Mouse (Mus musculus) kidney, postnatal 10 days (tissue): ENCODE data around the gene Wdcp.
"Not testable (repeated sequence)": the region's sequence is repeated elsewhere in the genome, so short reads cannot be mapped to it uniquely, and the experiment has no call there.

Experiments used
- DNase-seq: peaks from one replicate; pipeline ENCODE4 v3.0.0; 2021; ENCODE audit warnings: mixed read lengths

Wdcp gene

GRCm38 (mm10) chr12:4871260-4871659 lies 28.2 kb downstream of the Wdcp start:
- DNase-seq: no peak

- no peak for DNase-seq
Observed at GRCm38 (mm10) chr12:4872273-4872672, 29.2 kb downstream of the Wdcp start.

- DNase-seq: no peak
Observed at GRCm38 (mm10) chr12:4872983-4873477, 29.9 kb downstream of the Wdcp start.

DNA sequence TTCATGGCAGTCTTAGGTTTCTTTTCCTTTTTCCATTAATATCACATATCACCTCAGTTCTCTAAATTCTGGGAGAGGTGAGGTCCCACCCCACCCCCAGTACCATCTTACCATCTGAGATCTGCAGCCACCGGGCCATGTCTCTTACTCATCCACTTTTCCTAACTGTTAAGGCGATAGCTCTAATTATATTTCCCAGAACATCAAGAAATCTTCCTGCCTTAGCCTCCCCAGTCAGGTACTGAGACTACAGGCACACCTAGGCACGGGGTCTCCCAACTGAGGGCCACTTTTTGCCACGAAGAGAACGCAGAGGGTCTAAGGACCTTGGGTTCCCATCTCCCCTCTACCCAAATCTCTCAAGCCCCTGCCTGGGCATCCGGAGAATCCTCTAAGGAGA lies 30.4 kb downstream of the Wdcp start:
- DNase-seq: no peak

DNA sequence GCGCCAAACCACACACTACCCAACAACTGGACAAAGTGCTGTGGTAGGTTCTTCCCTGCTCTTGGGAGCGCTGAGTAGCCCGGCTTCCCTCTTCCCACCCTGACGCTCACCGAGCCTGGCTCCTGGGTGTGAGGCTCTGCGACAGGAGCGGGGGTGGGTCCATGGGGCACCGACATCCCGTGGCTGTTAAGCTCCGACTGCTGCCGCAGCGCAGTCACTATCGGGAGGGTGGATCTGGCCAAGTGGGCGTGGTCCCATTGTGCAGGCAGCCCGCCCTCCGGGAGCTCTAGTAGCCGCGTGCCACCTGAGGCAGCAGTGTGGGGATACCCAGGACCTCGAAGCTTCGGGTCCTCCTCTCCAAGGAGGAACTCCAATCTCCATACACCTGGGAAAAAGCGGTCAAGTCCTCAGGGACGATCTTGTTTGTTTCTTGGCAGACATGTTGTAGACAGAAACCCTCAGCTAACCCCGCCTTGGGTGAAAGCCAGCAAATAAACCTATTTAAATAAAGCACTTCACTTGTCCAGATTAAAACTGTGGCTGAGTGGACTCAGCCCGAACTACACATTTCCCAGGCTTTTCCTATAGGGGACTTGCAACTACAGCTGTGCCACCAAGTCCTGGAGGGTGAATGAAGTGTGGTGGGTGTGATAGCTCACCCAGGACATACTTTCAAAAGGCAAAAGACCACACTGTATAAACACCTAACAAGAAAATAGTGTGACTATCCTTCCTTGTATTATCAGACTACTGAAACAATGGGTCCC lies 31.2 kb downstream of the Wdcp start, which contains the start of gene Mfsd2b:
Mfsd2b (minus strand) TSS at position 199 of the 767 bp plus-strand sequence.
- peak; percentile 87 for DNase-seq

- DNase-seq: no peak
Observed at GRCm38 (mm10) chr12:4875623-4876022, 32.5 kb downstream of the Wdcp start.

DNA sequence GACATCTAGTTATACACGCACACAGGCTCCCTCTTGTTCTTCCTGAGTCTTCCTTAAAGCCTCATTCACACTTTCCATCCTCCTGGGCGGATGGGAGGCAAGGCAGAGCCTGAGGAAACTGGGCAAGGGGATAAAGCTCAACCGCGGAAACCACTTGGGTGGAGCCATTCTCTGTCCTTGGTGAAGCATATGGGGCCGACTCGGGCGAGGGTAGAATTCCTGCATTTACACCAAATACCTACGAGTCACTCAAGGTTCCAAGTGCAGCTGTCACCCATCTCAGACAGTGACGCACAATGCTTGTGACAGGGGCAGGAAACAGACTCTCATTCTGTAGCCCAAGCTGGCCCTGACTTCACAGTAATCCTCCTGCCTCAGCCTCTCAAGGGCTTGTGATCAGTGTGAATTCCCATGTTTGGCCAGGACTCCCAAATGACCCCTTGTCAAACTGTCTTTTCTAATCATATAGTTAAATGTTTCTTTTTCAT lies 35.2 kb downstream of the Wdcp start:
- DNase-seq: no peak

DNA sequence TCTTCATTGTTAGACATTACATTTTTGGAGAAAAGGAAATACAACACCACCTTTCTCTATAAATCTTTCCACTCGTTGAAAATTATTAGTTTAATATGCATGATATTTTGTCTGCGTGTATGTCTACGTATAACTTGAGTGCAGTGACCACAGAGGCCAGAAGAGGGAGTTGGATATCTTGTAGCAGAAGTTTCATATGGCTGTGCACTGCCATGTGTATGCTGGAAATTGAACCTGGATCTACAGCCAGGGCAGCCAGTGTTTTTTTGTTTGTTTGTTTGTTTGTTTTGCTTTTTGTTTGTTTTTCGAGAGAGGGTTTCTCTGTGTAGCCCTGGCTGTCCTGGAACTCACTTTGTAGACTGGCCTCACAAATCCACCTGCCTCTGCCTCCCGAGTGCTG lies 35.9 kb downstream of the Wdcp start:
- no peak for DNase-seq

DNA sequence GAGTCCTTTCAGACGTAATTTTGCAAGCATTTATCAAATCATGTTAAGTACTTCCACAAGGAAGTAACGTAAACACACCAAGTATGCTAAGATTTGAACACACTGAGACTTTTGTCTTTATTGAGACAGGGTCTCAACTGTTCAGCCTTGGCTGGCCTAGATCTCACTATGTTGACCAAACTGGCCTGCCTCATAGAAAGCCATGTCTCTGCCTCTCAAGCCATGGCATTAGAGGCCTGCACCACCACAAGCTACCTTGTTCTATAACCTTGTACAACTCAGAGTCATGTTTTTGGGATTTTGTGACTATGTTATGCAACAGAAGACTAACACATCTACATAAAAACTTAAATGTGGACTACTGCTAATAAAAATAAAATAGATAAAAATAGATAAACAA lies 39.0 kb downstream of the Wdcp start:
- DNase-seq: no peak

- no peak for DNase-seq
Observed at GRCm38 (mm10) chr12:4885062-4885461, 42.0 kb downstream of the Wdcp start.

DNA sequence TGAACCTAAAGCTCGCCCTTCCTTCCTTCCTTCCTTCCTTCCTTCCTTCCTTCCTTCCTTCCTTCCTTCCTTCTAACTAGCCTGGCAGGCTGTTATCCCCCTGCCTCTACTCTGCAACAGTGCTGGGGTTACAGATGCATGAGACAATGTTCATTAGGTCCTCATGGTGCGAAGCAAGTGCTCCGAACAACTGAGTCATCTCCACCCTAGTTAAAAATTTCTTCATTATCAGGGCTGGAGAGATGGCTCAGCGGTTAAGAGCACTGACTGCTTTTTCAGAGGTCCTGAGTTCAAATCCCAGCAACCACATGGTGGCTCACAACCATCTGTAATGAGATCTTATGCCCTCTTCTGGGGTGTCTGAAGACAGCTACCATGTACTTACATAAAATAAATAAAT lies 43.5 kb downstream of the Wdcp start:
- not testable (repeated sequence) for DNase-seq

GRCm38 (mm10) chr12:4888739-4889138 lies 45.6 kb downstream of the Wdcp start:
- DNase-seq: no peak

GRCm38 (mm10) chr12:4889251-4889650 lies 46.1 kb downstream of the Wdcp start:
- no peak for DNase-seq

DNA sequence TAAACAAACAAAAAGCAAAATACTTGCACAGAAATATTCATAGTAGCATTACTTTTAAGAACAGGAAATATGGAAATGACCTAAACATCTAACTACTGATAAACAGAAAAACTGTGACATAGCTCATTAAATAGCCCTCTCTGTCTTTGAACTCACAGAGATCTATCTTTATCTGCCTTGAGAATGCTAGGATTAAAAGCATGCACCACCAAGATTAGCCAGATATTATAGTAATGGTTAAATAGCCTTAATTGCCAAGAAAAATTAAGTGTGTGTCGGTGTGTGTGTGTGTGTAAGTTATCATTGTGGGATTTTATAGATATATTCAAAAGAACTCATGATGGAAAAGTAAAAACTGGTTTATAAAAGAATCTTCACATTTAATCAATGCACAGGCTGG lies 46.8 kb downstream of the Wdcp start:
- no peak for DNase-seq

DNA sequence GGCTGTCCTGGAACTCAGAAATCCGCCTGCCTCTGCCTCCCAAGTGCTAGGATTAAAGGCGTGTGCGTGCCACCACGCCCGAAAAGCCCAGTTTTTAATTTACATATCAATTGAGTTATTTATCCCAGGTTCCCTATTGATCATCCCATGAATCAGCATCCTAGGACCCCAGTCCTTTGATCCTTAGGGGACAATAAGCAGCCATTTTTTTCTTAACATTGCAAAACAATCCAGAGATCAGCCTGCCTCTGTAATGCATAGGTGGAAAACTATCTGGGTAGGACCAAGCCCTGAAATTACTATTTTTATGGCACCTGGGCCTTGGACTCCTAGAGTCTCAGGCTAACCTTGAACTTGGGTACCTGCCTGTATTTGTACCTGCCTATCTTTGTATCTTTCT lies 54.9 kb downstream of the Wdcp start:
- DNase-seq: no peak

- no peak for DNase-seq
Observed at GRCm38 (mm10) chr12:4905946-4906345, 62.8 kb downstream of the Wdcp start.

DNA sequence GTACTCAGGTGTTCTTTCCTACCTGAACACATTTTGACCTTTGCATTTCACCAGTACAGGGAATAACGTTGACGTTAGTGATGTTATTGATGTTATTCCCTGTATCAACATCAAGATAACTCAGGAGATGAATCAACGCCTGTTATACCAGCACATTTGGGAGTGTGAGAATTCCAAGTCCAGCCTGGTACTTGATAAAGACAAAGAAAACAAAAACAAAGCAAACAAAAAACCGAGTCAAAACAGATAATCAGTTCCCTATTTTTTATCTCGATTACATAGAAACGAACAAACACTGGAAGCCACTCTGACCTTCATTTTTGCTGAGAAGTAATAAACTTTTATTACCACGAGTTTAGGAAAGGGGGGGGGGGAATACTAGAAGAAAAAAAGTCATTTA lies 63.4 kb downstream of the Wdcp start:
- DNase-seq: no peak

- DNase-seq: peak; percentile 98
Observed at GRCm38 (mm10) chr12:4906951-4907906, 64.1 kb downstream of the Wdcp start, which contains the start of gene Ubxn2a. Gene Ubxn2a (minus strand): TSS chr12:4907705.

DNA sequence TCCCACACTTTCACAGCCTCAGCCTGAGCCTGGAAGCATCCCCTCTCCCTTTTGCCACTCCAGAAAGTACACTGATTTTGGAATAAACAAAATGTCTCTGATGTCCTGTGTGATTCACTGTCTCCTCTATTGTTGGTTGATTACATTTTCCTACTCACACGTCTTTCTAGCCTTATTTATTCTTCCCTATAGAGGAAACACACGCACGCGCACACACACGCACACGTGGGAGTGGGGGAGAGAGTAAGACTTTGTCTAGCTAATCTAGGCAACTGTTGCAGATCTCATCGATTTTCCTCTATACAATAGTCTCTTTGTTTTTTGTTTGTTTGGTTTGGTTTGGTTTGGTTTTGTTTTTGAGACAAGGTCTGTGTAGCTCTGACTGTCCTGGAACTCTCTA lies 65.3 kb downstream of the Wdcp start:
- DNase-seq: no peak
